Mouse (Mus musculus): ENCODE data around the gene Cd93.

Cd93 gene

GRCm38 (mm10) chr2:148402227-148402626, 41.1 kb downstream of the Cd93 start:
- no peak for DNase-seq (ENCODE audit: low spot score in 2 of 2)

GRCm38 (mm10) chr2:148398901-148399685, 44.3 kb downstream of the Cd93 start:
- peak in 1 of 2 experiments; percentile 18 for DNase-seq (ENCODE audit: low spot score in 2 of 2)

- no peak for DNase-seq (ENCODE audit: low spot score in 2 of 2)
Observed at GRCm38 (mm10) chr2:148397784-148398100, 45.6 kb downstream of the Cd93 start.

GRCm38 (mm10) chr2:148397015-148397783, 46.2 kb downstream of the Cd93 start:
- peak in 1 of 2 experiments; percentile 31 for DNase-seq (ENCODE audit: low spot score in 2 of 2)

- peak in 1 of 2 experiments; percentile 54 for DNase-seq (ENCODE audit: low spot score in 2 of 2)
Observed at GRCm38 (mm10) chr2:148396209-148396608, 47.2 kb downstream of the Cd93 start.

GRCm38 (mm10) chr2:148395131-148396051, 48.0 kb downstream of the Cd93 start, which contains the start of gene Sstr4:
Sstr4 (plus strand) TSS chr2:148395344.
- DNase-seq (ENCODE audit: low spot score in 2 of 2): peak; percentile 71 to 73

GRCm38 (mm10) chr2:148393846-148394245, 49.5 kb downstream of the Cd93 start:
- no peak for DNase-seq (ENCODE audit: low spot score in 2 of 2)

GRCm38 (mm10) chr2:148393149-148393548, 50.2 kb downstream of the Cd93 start:
- no peak for DNase-seq (ENCODE audit: low spot score in 2 of 2)

- DNase-seq (ENCODE audit: low spot score in 2 of 2): peak; percentile 62 to 63
Observed at GRCm38 (mm10) chr2:148387652-148388581, 55.4 kb downstream of the Cd93 start.

- DNase-seq (ENCODE audit: low spot score in 2 of 2): no peak
Observed at GRCm38 (mm10) chr2:148386927-148387326, 56.4 kb downstream of the Cd93 start.
